Mouse (Mus musculus) cerebellum, adult 2 months (tissue): ENCODE results near the gene Stat5b.

Experiments
- CTCF ChIP-seq: fragments of 200-500 bp; IDR thresholded peaks from 2 replicates; pipeline ENCODE4 v1.5.1; 2011; ENCODE audit warnings: low read depth, mild to moderate bottlenecking, control low read depth, low read length, moderate library complexity, borderline replicate concordance; ENCODE audit not compliant: insufficient read depth
- POLR2A ChIP-seq: fragments of 200-500 bp; IDR thresholded peaks from 2 replicates; pipeline ENCODE4 v1.6.1; 2011; ENCODE audit warnings: low read length, control low read depth, borderline replicate concordance; ENCODE audit not compliant: insufficient read depth

GRCm38 (mm10) chr11:100738066-100738604, 112.4 kb downstream of the Stat5b start, which contains the start of gene Rab5c:
- TF ChIP-seq CTCF, result no peak
- TF ChIP-seq POLR2A, result peak; percentile 86
